Mouse (Mus musculus) testis, adult 2 months (tissue): Measurements from ENCODE around the gene Myo3a.

Experiments used
- CTCF ChIP-seq: fragments of 200-500 bp; IDR thresholded peaks from 2 replicates; pipeline ENCODE4 v1.5.1; 2012; ENCODE audit warnings: low read depth, mild to moderate bottlenecking, inconsistent platforms, low read length, moderate library complexity; ENCODE audit not compliant: control insufficient read depth, insufficient read depth, insufficient replicate concordance
- POLR2A ChIP-seq: fragments of 200-500 bp; IDR thresholded peaks from 2 replicates; pipeline ENCODE4 v1.6.1; 2012; ENCODE audit warnings: low read depth, mild to moderate bottlenecking, inconsistent platforms, low read length, moderate library complexity; ENCODE audit not compliant: control insufficient read depth

GRCm38 (mm10) chr2:22294447-22294738 is 67.1 kb downstream of the Myo3a start:
- TF ChIP-seq POLR2A (no peak), CTCF (no peak)
